Mouse (Mus musculus) erythroblast, embryonic 14.5 days (primary cell): ENCODE measurements around the gene Hoxc5.

Experiments
- GATA1 ChIP-seq: IDR thresholded peaks from 2 replicates; pipeline ENCODE4 v1.6.1; 2012; ENCODE audit warnings: low read length, inconsistent platforms, mixed read lengths
- TAL1 ChIP-seq: IDR thresholded peaks from 3 replicates; pipeline ENCODE4 v1.6.1; 2012; ENCODE audit warnings: low read length, inconsistent platforms, mixed read lengths

DNA sequence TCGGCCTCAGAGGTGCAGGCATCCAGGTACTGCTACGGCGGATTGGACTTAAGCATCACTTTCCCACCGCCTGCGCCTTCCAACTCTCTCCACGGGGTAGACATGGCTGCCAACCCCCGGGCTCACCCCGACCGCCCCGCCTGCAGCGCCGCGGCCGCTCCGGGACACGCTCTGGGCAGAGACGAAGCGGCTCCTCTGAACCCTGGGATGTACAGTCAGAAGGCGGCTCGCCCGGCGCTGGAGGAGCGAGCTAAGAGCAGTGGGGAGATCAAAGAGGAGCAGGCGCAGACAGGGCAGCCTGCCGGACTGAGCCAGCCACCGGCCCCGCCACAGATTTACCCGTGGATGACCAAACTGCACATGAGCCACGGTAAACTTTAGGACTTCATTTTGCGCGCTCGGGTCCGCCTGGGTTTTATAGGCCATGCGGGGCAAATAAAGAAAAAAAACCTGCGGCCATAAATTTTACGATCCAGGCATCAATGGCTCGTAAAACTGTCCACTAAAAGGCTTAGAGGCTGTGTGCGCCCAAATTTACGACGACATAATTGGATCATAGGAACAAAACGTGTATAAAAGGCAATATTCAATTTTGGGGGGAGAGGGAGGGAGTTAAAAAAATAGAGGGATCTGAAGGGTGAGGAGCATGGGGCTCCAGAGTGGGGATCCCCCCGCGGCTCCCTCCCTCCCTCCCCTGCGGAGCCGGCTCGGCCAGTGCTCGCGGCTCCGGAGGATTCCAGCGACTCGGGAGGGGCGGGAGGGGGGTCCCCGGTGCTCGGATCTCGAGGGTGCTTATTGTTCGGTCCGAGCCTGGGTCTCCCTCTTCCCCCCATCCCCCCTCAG lies 47.1 kb downstream of the Hoxc5 start:
- TF ChIP-seq GATA1 (no peak), TAL1 (no peak)
